Mouse (Mus musculus) heart, postnatal 36 days (tissue): ENCODE measurements around the gene T. TPM values are rescaled to one million over a fixed set of nuclear protein-coding genes. Genes with fewer than 3 reads are reported as not detected.

ENCODE experiments used
- DNase-seq, 2 experiments: peaks; one replicate each; pipeline ENCODE4 v3.0.0; 2021 to 2022
- intact Hi-C: fragments of 180-260 bp; cut with DNase I; formaldehyde crosslinking; loops from one replicate; pipeline ENCODE4 v1.15.1; 2025
- total RNA-seq, 2 experiments: library from RNA; stranded (reverse); gene quantifications; 2 replicates each; pipeline ENCODE4 v1.2.3; 2021

T gene
- total RNA-seq, 2 experiments from 2014 or later: not detected

DNA sequence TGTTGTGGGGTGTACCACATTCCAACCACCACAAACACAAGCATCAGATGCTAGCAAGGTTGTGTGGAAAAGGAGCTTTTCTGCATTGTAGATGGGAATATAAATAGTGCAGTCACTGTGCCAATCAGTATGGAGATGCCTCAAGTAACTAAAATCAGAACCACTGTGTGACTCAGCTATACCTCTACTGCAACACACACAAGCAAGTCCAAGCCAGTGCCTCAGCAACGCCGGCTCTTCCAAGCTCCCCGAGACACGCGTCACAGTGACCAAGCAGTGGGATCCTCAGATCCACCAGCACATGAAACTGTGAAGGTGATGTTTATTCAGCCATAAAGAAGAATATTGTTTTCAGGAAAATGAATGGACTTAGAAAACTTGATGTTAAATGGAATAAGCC lies 56.7 kb downstream of the T start:
- DNase-seq: no peak
- intact Hi-C loops: no loop called here

Other genes with a start within 250 kb of the T start
- gene Ccr6, start 198.4 kb upstream of the T start, total RNA-seq: not detected
- gene Mpc1, start 151.5 kb upstream of the T start, total RNA-seq: 100 to 1,000 TPM; 805 to 817 TPM
- 10 to 100 TPM; 13.9 to 16.6 TPM for gene Sft2d1, start 123.3 kb upstream of the T start, total RNA-seq
- under 1 TPM; 0.17 to 0.22 TPM for gene Prr18, start 97.0 kb upstream of the T start, total RNA-seq
- gene T2, start 78.4 kb upstream of the T start, total RNA-seq: under 1 TPM; 0.30 to 0.75 TPM
- gene Pde10a, start 90.9 kb downstream of the T start, total RNA-seq: 1 to 10 TPM; 2.7 to 3.5 TPM
- gene Gm17087, start 132.5 kb downstream of the T start, total RNA-seq: not detected